Mouse (Mus musculus) small intestine, adult 2 months (tissue): Measurements from ENCODE around the gene Wnt6.

Experiments
- CTCF ChIP-seq: fragments of 200-500 bp; IDR thresholded peaks from 2 replicates; pipeline ENCODE4 v1.5.1; 2012; ENCODE audit warnings: low read depth, mild to moderate bottlenecking, control low read depth, inconsistent platforms, low read length, moderate library complexity, mixed read lengths; ENCODE audit not compliant: insufficient replicate concordance, insufficient read length; ENCODE audit errors: extremely low read depth
- POLR2A ChIP-seq: fragments of 200-500 bp; IDR thresholded peaks from 2 replicates; pipeline ENCODE4 v1.6.1; 2012; ENCODE audit warnings: low read depth, mild to moderate bottlenecking, control low read depth, inconsistent platforms, low read length, moderate library complexity

DNA sequence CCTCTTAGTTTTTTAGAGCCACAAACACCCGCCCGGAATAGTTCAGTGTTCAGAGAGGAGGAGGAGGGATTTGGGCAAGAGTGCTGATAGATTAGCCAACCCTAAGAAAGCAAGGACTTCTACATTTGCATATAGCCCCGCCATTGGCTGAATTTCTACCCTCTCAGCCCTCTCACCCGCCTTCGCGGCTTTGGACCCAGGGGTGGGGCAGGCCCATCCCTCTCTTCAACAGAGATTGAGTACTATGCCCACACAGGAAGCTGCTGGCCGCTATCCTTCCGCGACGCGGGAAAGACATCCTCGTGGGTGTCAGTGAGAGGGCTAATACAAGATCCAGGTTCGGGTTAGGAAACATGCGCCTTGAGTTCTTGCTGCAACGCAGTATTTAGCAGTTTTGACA is 1.4 kb downstream of the Wnt6 start:
- TF ChIP-seq CTCF (no peak), POLR2A (no peak)
